9 mouse cellular contexts compared by ENCODE assay signal in the genomic region with DNA sequence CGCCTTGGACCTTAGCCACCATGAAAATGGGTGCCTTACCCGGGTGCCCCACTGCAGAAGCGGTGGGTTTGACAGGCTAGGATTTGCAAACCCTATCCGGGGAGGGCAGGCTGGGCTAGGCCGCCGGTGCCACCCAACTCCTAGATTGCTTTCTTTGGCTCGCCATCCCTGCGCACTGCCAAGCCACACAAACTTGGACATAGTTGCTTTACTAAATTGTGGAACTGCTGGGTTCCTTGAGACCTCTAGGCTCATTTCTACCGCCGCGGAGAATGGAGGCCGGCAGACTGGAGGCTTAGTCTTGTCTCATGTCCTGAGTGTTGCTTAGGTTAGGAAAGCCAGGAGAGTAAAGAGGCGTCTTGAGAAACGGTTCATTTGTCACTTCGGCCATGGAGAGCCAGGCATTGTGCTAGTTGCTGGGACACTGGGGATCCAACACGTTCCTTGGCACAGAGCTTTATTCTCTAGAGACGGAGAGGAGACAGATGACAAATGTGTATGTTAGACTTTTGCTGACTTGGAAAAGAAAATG. TPM values are rescaled to one million over a fixed set of nuclear protein-coding genes. Genes with fewer than 3 reads are reported as not detected.
DNase-seq lines count a peak whose midpoint lies in the region; ATAC-seq and TF ChIP-seq lines count a peak whose summit lies in the region.
"Had no signal": no experiment of that assay in that cellular context is flagged by ENCODE, and none has a peak within 500 bp of the region (broad histone marks: within the 10 kb centered on the region; RNA-seq: fewer than 3 reads in every experiment).

No protein-coding gene starts in this region.

- peak overlapping the region; percentile 78 for H3K27ac ChIP-seq in bone marrow macrophage, adult 2 months (ENCODE audit: insufficient read depth, low read depth, low read length)
- peak overlapping the region; percentile 98 for H3K27ac ChIP-seq in forebrain, embryonic 16.5 days (ENCODE audit: low read length)

- no peaks in the 10 kb centered on the region for H3K9me3 ChIP-seq in forebrain, embryonic 16.5 days (ENCODE audit: control insufficient read depth, low read length)

- H3K27me3 ChIP-seq in forebrain, embryonic 16.5 days (replicated peaks; ENCODE audit: control insufficient read depth, insufficient read depth, low read length): no peaks in the 10 kb centered on the region
- H3K27me3 ChIP-seq: Patski had no signal

- peaks cover 7% of the 10 kb centered on the region for H3K4me1 ChIP-seq in bone marrow macrophage, adult 2 months (ENCODE audit: control insufficient read depth, insufficient read depth, low read length)
- peaks cover 24% of the 10 kb centered on the region for H3K4me1 ChIP-seq in forebrain, embryonic 16.5 days (replicated peaks; ENCODE audit: control insufficient read depth, insufficient read depth, low read length)

- peaks cover 15% of the 10 kb centered on the region for H3K36me3 ChIP-seq in forebrain, embryonic 16.5 days (ENCODE audit: control insufficient read depth, insufficient read depth)

- DNase-seq in kidney, adult 11 months: peak; percentile 23
- no peak for DNase-seq in kidney, adult 9 months
- no peak for DNase-seq in layer of hippocampus, postnatal 36 days
- no peak for DNase-seq in layer of hippocampus, postnatal 14 days (ENCODE audit: low spot score in 2 of 2)
- DNase-seq in lung, postnatal 25 days (ENCODE audit: low spot score): no peak

- no peak for TF ChIP-seq CTCF in bone marrow macrophage, adult 2 months (IDR thresholded peaks at IDR 0.05; ENCODE audit: low read depth, low read length)

- H3K4me3 ChIP-seq in bone marrow macrophage, adult 2 months (ENCODE audit: insufficient read depth, low read length): peak overlapping the region; percentile 51
- H3K4me3 ChIP-seq in forebrain, embryonic 16.5 days (replicated peaks; ENCODE audit: low read length): peak overlapping the region; percentile 91

- H3K4me2 ChIP-seq in forebrain, embryonic 16.5 days (ENCODE audit: low read length): peak overlapping the region; percentile 69

- WGBS in forebrain, embryonic 16.5 days: 81% methylated on average over 17 of the region's 17 CpGs

- H3K9ac ChIP-seq in forebrain, embryonic 16.5 days (replicated peaks; ENCODE audit: low read depth, low read length): peak overlapping the region; percentile 66

- no peak for TF ChIP-seq POLR2A in bone marrow macrophage, adult 2 months (IDR thresholded peaks at IDR 0.05; ENCODE audit: borderline replicate concordance, low read depth, low read length)

- ATAC-seq in forebrain, embryonic 16.5 days: no peak; the same call in 1 of the 2 replicates
- 0 out of 2 replicates have a peak, but pooled peaks have one; percentile 4 for ATAC-seq in megakaryocyte-erythroid progenitor cell, adult 5-6 weeks (replicated peaks; ENCODE audit: low FRiP score, low TSS enrichment, poor library complexity, severe bottlenecking)

RNA-seq across cellular contexts. Expression of a gene that starts 0.8 kb away (rescaled TPM):
- 212 and 228 TPM in 2 replicates for polyA plus RNA-seq in bone marrow macrophage, adult 2 months (2012; ENCODE audit: insufficient read depth, insufficient read length, missing spikeins)
- polyA plus RNA-seq in forebrain, embryonic 16.5 days (2015; fragmentation: Nextera tagmentation; extraction: Ambion mirVana): 60.2 and 63.3 TPM in 2 replicates
- total RNA-seq in megakaryocyte-erythroid progenitor cell, adult 5-6 weeks (2014; fragmentation: Nextera tagmentation): 157 and 184 TPM in 2 replicates
- total RNA-seq in megakaryocyte-erythroid progenitor cell, adult 5-6 weeks (2017): 128 and 171 TPM in 2 replicates
- 100 to 1,000 TPM; 311 to 331 TPM for total RNA-seq in layer of hippocampus, postnatal 36 days (2021)
- total RNA-seq in layer of hippocampus, postnatal 14 days (2021): 100 to 1,000 TPM; 353 to 381 TPM

RNA-seq across cellular contexts. Expression of a gene that starts 31.1 kb away (rescaled TPM):
- not detected in 2 replicates for polyA plus RNA-seq in bone marrow macrophage, adult 2 months (2012; ENCODE audit: insufficient read depth, insufficient read length, missing spikeins)
- 4.8 and 8.7 TPM in 2 replicates for polyA plus RNA-seq in forebrain, embryonic 16.5 days (2015; fragmentation: Nextera tagmentation; extraction: Ambion mirVana)
- not detected in 2 replicates for total RNA-seq in megakaryocyte-erythroid progenitor cell, adult 5-6 weeks (2014; fragmentation: Nextera tagmentation)
- total RNA-seq in megakaryocyte-erythroid progenitor cell, adult 5-6 weeks (2017): not detected in 2 replicates
- total RNA-seq in layer of hippocampus, postnatal 36 days (2021): under 1 TPM in 1 of 2 experiments, not detected in 1; 0.32 TPM
- 1 to 10 TPM; 1.4 to 1.8 TPM for total RNA-seq in layer of hippocampus, postnatal 14 days (2021)

RNA-seq across cellular contexts. Expression of a gene that starts 42.3 kb away (rescaled TPM):
- not detected in 2 replicates for polyA plus RNA-seq in bone marrow macrophage, adult 2 months (2012; ENCODE audit: insufficient read depth, insufficient read length, missing spikeins)
- 0.11 and 0.43 TPM in 2 replicates for polyA plus RNA-seq in forebrain, embryonic 16.5 days (2015; fragmentation: Nextera tagmentation; extraction: Ambion mirVana)
- total RNA-seq in megakaryocyte-erythroid progenitor cell, adult 5-6 weeks (2014; fragmentation: Nextera tagmentation): not detected in 2 replicates
- not detected in 2 replicates for total RNA-seq in megakaryocyte-erythroid progenitor cell, adult 5-6 weeks (2017)
- 10 to 100 TPM; 69.5 to 75.8 TPM for total RNA-seq in layer of hippocampus, postnatal 36 days (2021)
- 10 to 100 TPM; 69.2 to 72.7 TPM for total RNA-seq in layer of hippocampus, postnatal 14 days (2021)

RNA-seq across cellular contexts. Expression of a gene that starts 57.6 kb away (rescaled TPM):
- polyA plus RNA-seq in bone marrow macrophage, adult 2 months (2012; ENCODE audit: insufficient read depth, insufficient read length, missing spikeins): 0.86 TPM in 1 of 2 replicates, not detected in the other
- 0.84 and 0.94 TPM in 2 replicates for polyA plus RNA-seq in forebrain, embryonic 16.5 days (2015; fragmentation: Nextera tagmentation; extraction: Ambion mirVana)
- not detected in 2 replicates for total RNA-seq in megakaryocyte-erythroid progenitor cell, adult 5-6 weeks (2014; fragmentation: Nextera tagmentation)
- total RNA-seq in megakaryocyte-erythroid progenitor cell, adult 5-6 weeks (2017): 1.2 TPM in 1 of 2 replicates, not detected in the other
- 1 to 10 TPM; 1.1 to 2.2 TPM for total RNA-seq in layer of hippocampus, postnatal 36 days (2021)
- total RNA-seq in layer of hippocampus, postnatal 14 days (2021): 1 to 10 TPM in 1 of 2 experiments, under 1 TPM in 1; 0.29 to 1.7 TPM

Comparison
In these comparisons a context has a peak if more than half of its experiments do, and no peak if none do; other contexts are left out.
1. RNA of a gene that starts 42.3 kb away (total RNA-seq): 69.5 to 75.8 TPM in layer of hippocampus, postnatal 36 days and 69.2 to 72.7 TPM in layer of hippocampus, postnatal 14 days; not detected in megakaryocyte-erythroid progenitor cell, adult 5-6 weeks; every median in the first group is over 10 times any median in the second.